Mouse (Mus musculus) yolk sac, embryonic 10.5 days (tissue): ENCODE measurements around the gene Ypel4.
A peak's percentile ranks its signal among the peaks of the same experiment; 100 is the strongest.
"Not testable (repeated sequence)": the region's sequence is repeated elsewhere in the genome, so short reads cannot be mapped to it uniquely, and the experiment has no call there.

Experiments used
- DNase-seq: peaks from one replicate; pipeline ENCODE4 v3.0.0-alpha.2; 2017; ENCODE audit warnings: low spot score

The Ypel4 gene

DNA sequence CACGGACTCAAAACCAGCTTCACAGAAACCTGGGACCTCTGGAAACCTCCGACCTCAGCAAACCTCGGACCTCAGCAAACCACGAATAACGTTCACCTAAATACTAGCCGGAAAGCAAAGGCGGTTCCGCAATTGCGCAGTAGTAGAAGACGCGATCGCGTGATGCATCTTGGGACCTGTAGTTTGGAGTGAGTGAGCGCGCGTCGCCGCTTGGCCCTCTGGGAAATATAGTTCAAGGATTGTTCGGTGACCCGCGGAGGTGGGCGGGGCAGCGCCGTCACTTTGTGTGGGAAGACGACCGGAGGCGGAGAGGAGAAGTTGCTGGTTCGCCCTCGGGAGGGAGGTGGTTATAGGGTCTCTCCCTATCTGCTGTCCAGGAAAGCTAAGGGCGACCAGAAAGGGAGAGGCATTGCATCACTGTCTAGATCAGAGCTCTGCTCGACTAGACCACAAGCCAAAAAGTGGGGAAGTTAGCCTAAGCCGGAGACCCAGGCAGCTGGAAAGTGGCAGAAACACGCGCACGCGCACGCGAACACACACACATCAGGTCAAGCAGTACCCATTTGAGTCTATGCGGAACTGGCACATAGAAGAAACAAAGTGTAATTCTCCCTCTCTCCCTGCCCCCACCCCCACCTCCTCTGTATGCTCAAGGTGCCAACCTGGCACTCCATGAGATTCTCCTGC is 6.5 kb upstream of the Ypel4 start, which contains the start of gene Clp1:
Clp1 (minus strand) TSS at position 179 of the 687 bp plus-strand sequence.
- peak; percentile 96 for DNase-seq

DNA sequence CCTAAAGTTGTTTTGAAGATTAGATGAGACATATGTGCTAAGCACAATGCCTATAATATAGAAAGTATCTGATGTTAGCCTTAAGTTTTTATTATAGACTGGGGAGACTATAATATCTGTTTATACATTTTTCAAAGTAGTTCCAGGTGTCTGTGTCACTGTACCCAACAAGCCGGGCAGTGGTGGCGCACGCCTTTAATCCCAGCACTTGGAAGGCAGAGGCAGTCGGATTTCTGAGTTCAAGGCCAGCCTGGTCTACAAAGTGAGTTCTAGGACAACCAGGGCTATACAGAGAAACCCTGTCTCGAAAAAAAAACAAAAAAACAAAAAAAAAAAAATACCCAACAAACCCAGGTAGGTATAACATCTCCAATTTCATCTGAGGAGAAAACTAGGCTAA is 5.7 kb upstream of the Ypel4 start:
- not testable (repeated sequence) for DNase-seq

DNA sequence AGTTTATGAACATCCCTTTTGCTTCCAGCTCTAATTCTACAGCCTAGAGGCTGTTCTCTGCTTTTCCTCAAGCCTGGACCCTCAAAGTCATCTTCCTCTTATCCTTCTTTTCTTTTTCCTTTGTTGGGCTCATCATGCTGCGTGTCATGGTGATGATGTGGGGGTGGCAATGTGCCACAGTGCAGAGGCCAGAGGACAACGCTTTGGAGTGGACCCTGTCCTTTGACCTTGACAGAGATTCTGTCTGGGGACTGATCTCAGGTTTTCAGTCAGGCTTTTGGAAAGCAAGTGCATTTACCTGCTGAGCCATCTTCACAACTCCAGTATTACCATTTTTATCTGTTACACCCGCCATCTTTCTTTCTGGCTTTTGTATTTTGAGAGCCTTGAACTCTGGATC is 2.7 kb upstream of the Ypel4 start:
- no peak for DNase-seq

GRCm38 (mm10) chr2:84732394-84732793 is 1.5 kb upstream of the Ypel4 start:
- no peak for DNase-seq

DNA sequence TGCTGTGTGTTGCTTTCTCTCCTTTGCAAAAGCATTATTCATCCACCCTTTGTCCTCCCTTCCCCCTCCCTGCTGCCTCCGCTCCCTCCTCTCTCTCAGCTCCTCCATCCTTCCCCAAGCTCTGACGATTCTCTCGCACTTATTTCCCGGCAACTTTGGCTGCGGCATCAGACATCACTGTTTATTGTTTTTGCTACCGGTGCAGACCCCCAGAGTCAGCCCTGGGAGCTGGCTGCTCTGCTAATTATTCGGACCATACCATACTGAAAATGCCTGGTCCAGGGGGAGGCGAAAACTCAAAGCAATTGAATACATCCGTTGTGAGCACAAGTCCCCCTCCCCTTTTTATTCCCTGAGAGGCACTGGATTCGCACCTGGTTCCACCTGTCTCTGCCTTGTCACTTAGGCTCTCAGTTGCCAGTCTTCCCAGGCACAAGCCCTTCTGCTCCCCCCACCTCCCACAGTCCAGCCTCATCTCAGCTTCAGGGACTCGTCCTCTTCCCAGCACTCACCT is 550 bp downstream of the Ypel4 start:
- DNase-seq, result peak; percentile 18

DNA sequence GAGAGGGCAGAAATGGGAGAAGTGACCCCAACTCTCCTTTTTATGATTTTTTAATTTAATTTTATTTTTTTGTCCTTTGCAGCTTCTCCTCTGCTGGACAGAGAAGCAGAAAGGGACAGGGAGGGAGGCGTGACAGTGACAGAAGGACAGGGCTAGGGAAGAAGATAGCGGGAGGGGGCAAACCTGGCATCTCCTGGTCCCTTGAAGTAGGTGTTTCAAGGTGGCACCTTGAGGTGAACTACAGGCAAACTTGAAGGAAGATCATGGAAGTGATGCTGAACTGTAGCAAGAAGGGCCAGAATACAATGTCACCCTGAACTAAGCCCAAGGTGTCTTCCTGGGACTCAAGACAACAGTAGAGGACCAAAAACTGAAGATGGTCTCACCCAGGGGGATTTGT is 1.1 kb downstream of the Ypel4 start:
- no peak for DNase-seq

DNA sequence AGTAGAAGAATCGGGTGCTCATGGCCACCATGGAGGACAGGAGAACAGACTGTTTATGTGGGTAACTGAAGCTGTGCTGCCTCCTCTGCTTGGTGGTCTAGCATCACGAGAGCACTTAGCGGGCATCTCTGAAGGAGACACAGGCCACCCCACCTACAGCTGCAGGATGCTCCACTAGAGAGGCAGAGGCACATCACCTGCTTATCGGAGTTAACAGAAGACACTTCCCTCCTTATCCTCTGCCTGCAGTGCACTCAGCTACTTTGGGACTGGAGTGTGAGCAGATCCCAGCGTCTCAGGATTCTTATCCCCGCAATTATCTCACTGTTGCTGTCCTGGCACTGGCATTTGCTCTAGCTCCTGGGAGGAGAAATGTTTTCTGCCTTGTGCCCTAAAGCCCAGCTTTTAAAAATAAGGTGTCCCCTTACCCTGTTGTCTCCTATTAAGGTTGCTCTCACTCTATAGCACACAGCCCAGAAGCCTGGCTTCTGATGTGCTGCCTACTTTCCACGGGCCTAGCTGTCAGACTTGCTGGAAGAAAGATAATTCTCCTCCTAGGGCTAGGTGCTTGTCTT is 1.6 kb downstream of the Ypel4 start:
- DNase-seq, result peak; percentile 47

DNA sequence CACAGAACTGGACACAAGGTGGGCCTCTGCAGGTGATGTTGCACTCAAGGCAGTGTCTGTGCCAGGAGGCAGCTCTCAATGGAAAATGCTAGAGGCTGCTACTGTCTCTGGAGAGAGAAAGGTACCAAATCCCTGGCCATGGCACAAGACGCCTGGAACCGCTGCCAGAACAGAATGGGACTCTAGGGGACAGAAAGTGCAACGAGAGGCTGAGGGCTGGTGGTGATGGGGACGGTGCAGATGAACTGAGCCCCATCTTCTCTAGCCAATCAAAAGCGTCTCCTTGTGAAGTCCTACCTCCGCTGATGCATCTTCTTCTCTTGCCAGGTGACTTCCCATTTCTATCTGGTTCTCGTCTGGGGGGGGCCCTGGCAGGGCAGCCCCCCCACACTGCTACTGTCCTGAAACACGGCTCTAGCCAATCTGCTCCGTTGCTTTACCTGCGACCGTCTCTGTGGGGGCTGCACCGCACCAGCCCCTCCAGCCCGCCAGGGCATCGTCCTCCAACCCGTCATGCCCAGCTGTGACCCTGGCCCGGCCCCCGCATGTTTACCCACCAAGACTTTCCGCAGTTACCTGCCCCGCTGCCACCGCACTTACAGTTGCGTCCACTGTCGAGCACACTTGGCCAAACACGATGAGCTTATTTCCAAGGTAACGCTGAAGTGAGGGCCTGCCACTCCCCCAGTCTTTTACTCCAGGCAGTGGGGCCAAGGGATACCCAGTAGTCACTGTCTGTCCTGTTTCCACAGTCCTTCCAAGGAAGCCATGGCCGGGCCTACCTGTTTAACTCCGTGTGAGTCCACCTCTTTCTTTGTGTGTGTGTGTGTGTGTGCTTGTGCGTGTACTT is 2.7 kb downstream of the Ypel4 start:
- DNase-seq, result peak; percentile 23

DNA sequence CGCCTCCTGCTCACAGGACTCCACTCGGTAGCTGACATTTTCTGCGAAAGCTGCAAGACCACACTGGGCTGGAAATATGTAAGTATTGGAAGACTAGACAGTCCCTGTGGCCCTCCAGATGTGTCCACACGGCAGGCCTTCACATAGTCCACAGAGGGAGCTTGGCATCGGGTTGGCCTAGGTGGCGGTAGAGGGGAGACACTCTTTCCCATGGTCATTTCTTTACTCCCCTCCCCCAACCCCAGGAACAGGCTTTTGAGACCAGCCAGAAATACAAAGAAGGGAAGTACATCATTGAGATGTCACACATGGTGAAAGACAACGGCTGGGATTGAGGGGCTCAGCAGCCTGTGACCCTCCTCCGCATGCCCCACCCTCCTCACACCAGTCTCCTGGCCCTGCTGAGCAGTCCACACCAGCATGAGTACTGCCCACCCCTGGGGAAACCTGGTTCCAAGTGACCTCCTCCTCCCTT is 3.6 kb downstream of the Ypel4 start:
- peak; percentile 64 for DNase-seq

GRCm38 (mm10) chr2:84738271-84738911 is 4.5 kb downstream of the Ypel4 start:
- DNase-seq, result peak; percentile 83

- peak; percentile 30 for DNase-seq
Observed at GRCm38 (mm10) chr2:84740608-84741333, 6.9 kb downstream of the Ypel4 start.

DNA sequence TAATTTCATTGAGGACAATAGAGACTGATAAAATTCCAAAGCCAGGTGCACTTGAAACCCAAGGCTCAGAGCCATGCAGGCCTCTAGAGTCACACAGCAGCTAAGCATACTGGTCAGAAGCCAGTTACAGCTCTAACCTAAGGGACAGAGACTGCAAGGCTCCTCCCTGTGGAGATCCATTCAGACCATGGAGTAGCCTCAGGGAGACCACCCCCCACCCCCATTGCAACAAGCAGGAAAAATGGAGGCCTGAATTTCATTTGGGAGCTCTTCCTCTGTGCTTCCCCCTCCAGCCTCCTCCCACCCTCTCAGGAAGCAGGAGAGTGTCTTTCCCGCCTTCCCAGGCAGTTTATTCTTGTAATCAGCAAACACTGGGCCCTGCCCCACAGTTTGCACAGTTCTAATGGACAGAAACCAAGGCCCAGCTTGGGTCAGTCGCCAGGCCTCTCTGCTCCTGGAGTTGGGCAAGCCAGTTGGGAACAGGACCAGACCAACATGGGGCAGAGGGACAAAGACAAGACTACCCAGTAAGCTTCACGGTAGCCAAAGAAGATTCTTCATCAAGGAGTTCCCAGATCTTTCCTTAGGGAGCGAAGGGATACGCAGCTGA is 8.1 kb downstream of the Ypel4 start:
- DNase-seq, result no peak

DNA sequence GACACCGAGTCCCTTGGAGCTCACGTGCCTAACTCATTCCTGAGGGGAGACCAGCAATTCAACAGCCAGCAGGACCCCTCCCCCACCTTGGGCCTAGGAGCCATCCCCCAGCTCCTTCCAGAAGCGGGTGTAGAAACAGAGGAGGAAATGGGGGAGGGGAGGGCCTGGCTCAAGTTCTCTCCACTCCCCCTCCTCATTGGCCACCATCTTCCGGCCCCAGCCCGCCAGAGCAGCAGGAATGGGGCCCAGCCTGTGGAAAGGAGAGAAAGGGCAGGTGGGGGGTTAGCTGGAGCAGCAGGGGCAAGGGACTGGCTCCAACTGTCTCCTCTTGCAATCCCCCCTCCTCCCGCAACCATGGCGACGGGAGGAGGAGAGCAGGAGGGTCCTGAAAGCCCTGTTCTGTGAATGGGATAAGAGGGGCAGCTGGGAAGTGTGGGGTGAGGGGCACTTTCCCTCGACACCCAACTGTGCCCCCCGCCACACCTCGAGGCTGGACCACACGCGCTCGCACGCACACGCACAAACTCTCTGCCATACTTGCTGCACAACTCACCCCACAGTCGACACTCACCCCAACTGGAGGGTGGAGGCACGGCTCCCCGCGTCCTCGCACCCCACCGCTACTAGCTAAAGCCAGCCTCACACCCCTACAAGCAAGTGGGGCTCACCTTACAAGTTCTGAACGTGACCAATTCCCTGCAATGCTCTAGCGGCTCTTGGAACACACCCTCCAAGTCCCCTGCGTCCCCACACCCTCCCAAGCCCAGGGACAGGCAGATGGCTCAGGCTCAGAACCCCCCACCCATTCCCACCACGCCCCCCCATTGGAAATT is 8.8 kb downstream of the Ypel4 start:
- peak; percentile 95 for DNase-seq

DNA sequence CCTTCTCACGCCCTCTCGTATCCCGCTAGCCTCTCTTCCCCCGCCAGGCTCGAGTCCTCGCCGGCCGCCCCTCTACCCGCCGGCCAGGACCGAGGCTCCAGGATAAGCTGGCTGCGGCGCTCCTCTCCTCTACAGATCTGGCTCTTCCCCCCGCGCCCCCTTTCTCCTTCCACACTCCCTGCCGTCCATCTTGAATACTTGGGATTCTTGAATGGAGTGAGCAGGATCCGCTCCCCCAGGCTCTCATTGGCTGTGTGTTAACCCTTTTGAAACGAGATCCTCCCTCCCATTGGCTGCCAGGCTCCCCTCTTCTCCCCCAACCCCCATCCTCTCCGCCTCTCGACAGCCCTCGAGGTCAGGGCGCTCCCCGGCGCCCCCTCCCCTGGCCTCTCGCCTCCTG is 9.7 kb downstream of the Ypel4 start, which contains the start of gene Gm19426:
Gm19426 (minus strand) TSS at position 95 of the 400 bp plus-strand sequence.
- peak; percentile 95 for DNase-seq

DNA sequence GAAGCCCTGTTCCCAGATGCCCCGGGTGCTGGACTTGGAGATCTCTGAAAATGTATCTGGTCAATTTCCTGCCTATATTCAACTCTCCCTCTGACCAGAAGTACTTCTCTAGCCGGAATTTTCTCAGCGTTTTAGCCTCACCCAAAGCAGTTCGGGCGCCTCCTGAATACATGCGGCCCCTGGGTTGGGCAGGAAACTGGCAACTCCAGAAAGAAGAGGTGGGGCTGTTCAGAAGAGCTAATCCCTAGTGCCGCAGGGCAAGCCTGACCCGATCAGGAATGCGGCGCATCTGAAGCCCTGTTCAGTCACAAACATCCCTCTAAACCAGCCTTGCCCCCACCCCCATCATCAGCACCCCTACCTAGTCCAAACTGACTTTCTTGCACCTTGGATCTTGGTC is 10.3 kb downstream of the Ypel4 start:
- no peak for DNase-seq

- no peak for DNase-seq
Observed at GRCm38 (mm10) chr2:84750115-84750514, 16.3 kb downstream of the Ypel4 start.

DNA sequence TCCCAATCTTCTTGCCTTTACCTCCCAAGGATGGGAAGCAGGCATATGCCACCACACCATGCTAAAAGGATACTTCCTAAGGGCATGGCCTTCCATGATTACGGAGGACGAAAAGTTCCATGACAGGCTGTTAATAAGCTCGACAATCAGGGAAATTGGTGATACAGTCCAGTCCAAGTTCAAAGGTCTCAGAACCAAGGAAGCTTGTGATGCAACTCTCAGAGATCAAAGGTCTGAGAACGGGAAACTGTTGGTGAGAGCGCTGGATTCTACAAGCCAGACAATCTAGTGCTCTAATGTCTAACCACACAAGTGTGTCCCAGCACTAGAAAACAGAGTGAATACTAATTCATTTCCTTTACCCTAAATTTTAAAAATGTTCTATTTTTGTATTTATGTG is 22.4 kb downstream of the Ypel4 start:
- peak; percentile 71 for DNase-seq

DNA sequence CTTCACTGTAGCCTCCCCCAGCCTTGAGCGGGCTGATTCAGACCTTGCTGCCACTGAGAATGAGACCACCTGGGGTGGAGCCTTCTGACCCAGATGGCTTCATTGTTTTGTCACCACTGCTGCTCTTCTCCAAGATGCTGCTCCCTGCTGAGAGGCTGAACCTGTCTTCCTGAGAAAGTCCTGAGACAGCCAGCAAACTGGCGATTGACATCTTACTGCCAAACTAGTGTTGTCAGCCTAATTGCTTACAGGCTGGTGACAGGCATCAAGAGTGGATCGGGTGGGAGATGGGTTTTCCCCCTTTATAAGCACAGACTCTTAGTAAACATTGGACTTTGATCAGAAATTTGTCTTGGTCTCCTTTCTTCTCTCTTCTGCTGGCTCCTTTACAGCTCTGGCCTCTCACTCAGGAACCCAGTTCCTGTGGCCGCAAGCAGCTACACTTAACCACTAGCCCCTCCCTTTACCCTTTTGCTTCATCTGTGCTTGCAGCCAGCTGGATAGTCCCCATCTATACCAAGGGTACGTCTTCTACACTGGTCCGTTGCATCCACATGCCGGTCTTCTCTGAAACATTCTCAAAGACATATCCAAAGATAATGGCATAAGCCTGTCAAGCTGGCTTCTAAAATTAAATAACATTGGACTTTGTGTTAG is 23.3 kb downstream of the Ypel4 start:
- DNase-seq, result no peak

GRCm38 (mm10) chr2:84758542-84759127 is 24.8 kb downstream of the Ypel4 start:
- DNase-seq, result peak; percentile 36
